Mouse (Mus musculus): ENCODE measurements around the gene Samd8.

The Samd8 gene

GRCm38 (mm10) chr14:21745149-21745548, 5.2 kb upstream of the Samd8 start:
- 74% methylated on average over 5 of the region's 5 CpGs for WGBS

- WGBS = 92% methylated on average over 8 of the region's 8 CpGs
These were observed 4.1 kb upstream of the Samd8 start for GRCm38 (mm10) chr14:21746251-21746650.

- 86% methylated on average over 2 of the region's 2 CpGs for WGBS
These were observed 3.5 kb upstream of the Samd8 start for GRCm38 (mm10) chr14:21746846-21747245.

- WGBS = 72% methylated on average over 14 of the region's 14 CpGs
These were observed 2.7 kb upstream of the Samd8 start for GRCm38 (mm10) chr14:21747436-21748141.

- WGBS = 47% methylated on average over 15 of the region's 15 CpGs
These were observed 2.0 kb upstream of the Samd8 start for GRCm38 (mm10) chr14:21748142-21748870.

GRCm38 (mm10) chr14:21750881-21751542, 681 bp downstream of the Samd8 start, which contains the start of gene Dusp13:
Dusp13 (minus strand) TSS chr14:21751181.
- under 1% methylated on average over 26 of the region's 26 CpGs for WGBS

- WGBS = 74% methylated on average over 3 of the region's 3 CpGs
These were observed 2.1 kb downstream of the Samd8 start for GRCm38 (mm10) chr14:21752411-21752810.

GRCm38 (mm10) chr14:21753367-21753766, 3.0 kb downstream of the Samd8 start:
- 73% methylated on average over 4 of the region's 4 CpGs for WGBS

- WGBS = 73% methylated on average over 9 of the region's 9 CpGs
These were observed 11.2 kb downstream of the Samd8 start for GRCm38 (mm10) chr14:21761560-21761959.

- 78% methylated on average over 3 of the region's 3 CpGs for WGBS
These were observed 13.4 kb downstream of the Samd8 start for GRCm38 (mm10) chr14:21763736-21764135.

- 53% methylated on average over 6 of the region's 6 CpGs for WGBS
These were observed 14.3 kb downstream of the Samd8 start for GRCm38 (mm10) chr14:21764646-21765045.

GRCm38 (mm10) chr14:21765754-21766397, 15.5 kb downstream of the Samd8 start:
- WGBS = 76% methylated on average over 7 of the region's 7 CpGs

GRCm38 (mm10) chr14:21766398-21766958, 16.1 kb downstream of the Samd8 start:
- 83% methylated on average over 6 of the region's 6 CpGs for WGBS

GRCm38 (mm10) chr14:21772506-21773281, 22.4 kb downstream of the Samd8 start:
- WGBS = 55% methylated on average over 11 of the region's 11 CpGs

GRCm38 (mm10) chr14:21773946-21774345, 23.6 kb downstream of the Samd8 start:
- 80% methylated on average over 2 of the region's 2 CpGs for WGBS

- 89% methylated on average over 4 of the region's 4 CpGs for WGBS
These were observed 25.9 kb downstream of the Samd8 start for GRCm38 (mm10) chr14:21776201-21776600.

- WGBS = 53% methylated on average over 4 of the region's 4 CpGs
These were observed 36.2 kb downstream of the Samd8 start for GRCm38 (mm10) chr14:21786500-21786899.

GRCm38 (mm10) chr14:21787374-21787773, 37.0 kb downstream of the Samd8 start:
- 73% methylated on average over 3 of the region's 3 CpGs for WGBS

GRCm38 (mm10) chr14:21788121-21788520, 37.8 kb downstream of the Samd8 start:
- WGBS = 40% methylated on average over 5 of the region's 5 CpGs

- 83% methylated on average over 9 of the region's 9 CpGs for WGBS
These were observed 40.4 kb downstream of the Samd8 start for GRCm38 (mm10) chr14:21790585-21791251.
